Mouse (Mus musculus) small intestine, adult 2 months (tissue): ENCODE results near the gene Cdk6.
"Not testable (repeated sequence)": the region's sequence is repeated elsewhere in the genome, so short reads cannot be mapped to it uniquely, and the experiment has no call there.

Experiments
- CTCF ChIP-seq: fragments of 200-500 bp; IDR thresholded peaks from 2 replicates; pipeline ENCODE4 v1.5.1; 2012; ENCODE audit warnings: low read depth, mild to moderate bottlenecking, control low read depth, inconsistent platforms, low read length, moderate library complexity, mixed read lengths; ENCODE audit not compliant: insufficient replicate concordance, insufficient read length; ENCODE audit errors: extremely low read depth
- POLR2A ChIP-seq: fragments of 200-500 bp; IDR thresholded peaks from 2 replicates; pipeline ENCODE4 v1.6.1; 2012; ENCODE audit warnings: low read depth, mild to moderate bottlenecking, control low read depth, inconsistent platforms, low read length, moderate library complexity

- not testable (repeated sequence) for TF ChIP-seq POLR2A, CTCF
Observed at GRCm38 (mm10) chr5:3317724-3318123, 23.6 kb upstream of the Cdk6 start.
